Mouse (Mus musculus) megakaryocyte, embryonic 14.5 days (primary cell): ENCODE measurements at regions not wholly inside any gene's neighbourhood (a gene's known extent, or its start where the extent isn't known, plus 50 kb on each side); places are given as distances from the start of the nearest gene placed in this dataset.

ENCODE experiments used
- FLI1 ChIP-seq: IDR thresholded peaks from 2 replicates; pipeline ENCODE4 v1.6.1; 2012; ENCODE audit warnings: low read length, inconsistent platforms, mixed read lengths
- GATA1 ChIP-seq: IDR thresholded peaks from 3 replicates; pipeline ENCODE4 v1.6.1; 2012; ENCODE audit warnings: mixed read lengths, low read length, inconsistent platforms, borderline replicate concordance

- TF ChIP-seq FLI1 (no peak), GATA1 (no peak)
Observed at GRCm38 (mm10) chr3:50845311-50845710, 378.9 kb upstream of the Noct start.
